Mouse (Mus musculus): ENCODE data around the gene Fmo5.

- TF ChIP-seq CTCF (IDR thresholded peaks at IDR 0.05; ENCODE audit: borderline replicate concordance, insufficient read depth, low read depth, low read length), result no peak
- no peak for TF ChIP-seq POLR2A (IDR thresholded peaks at IDR 0.05; ENCODE audit: borderline replicate concordance, insufficient read depth, low read length)
Observed at GRCm38 (mm10) chr3:97649469-97649868, 20.9 kb downstream of the Fmo5 start.

All from cerebellum, adult 2 months (tissue).